Mouse (Mus musculus): ENCODE results near the gene Rrn3.
"Not testable (repeated sequence)": the region's sequence is repeated elsewhere in the genome, so short reads cannot be mapped to it uniquely, and the experiment has no call there.

The Rrn3 gene

DNA sequence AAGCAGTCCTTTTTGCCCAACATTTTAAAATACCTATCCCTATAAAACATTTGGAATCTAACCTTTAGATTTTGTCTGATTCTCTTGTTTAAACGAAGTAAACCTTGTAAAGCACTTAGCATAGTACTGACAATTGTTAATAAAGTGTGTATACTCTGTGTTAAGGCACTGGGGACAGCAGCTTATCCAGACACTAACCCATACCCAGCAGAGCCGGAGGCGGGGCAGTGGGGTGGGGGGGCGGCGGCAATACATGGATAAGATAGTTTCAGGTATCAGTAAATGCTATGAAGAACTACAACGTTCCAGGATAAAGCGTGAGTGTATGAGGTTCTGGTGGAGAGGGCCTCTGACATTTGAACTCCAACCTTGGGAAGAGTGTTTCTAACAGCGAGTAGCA is 708 bp downstream of the Rrn3 start:
- DNase-seq (ENCODE audit: extremely low read depth, low read depth), result no peak

DNA sequence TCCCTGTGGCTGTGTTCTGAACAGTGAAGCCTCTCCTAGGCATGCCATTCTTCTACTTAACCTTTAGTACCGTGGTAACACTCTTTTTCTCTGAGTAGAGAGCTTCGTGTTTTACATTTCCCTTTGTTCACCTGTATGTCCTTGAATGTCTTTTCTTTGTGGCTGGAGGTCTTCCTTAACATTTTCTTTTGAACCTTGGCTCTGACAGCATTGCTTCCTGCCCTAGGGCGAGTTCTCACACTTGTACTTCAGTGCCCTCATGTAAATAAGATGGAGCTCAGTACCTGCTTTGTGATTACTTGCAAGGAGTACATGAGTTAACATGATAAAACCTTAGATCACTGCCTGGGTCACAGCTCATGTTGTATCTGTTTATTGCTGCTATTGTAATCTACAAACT is 5.4 kb downstream of the Rrn3 start:
- no peak for DNase-seq (ENCODE audit: extremely low read depth, low read depth)

DNA sequence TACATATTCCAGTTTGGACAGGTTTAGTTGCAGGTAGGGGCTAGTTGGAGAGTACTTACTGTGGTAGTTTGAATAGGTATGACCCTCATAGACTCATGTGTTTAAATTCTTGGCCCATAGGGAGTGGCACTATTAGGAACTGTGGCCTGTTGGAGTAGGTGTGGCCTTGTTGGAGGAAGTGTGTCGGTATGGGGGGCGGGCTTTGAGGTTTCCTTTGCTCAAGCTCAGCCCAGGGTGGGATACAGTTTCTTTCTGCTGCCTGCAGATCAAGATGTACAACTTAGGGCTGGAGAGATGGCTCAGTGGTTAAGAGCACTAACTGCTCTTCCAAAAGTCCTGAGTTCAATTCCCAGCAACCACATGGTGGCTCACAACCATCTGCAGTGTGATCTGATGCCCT is 12.9 kb downstream of the Rrn3 start:
- not testable (repeated sequence) for DNase-seq (ENCODE audit: extremely low read depth, low read depth)

DNA sequence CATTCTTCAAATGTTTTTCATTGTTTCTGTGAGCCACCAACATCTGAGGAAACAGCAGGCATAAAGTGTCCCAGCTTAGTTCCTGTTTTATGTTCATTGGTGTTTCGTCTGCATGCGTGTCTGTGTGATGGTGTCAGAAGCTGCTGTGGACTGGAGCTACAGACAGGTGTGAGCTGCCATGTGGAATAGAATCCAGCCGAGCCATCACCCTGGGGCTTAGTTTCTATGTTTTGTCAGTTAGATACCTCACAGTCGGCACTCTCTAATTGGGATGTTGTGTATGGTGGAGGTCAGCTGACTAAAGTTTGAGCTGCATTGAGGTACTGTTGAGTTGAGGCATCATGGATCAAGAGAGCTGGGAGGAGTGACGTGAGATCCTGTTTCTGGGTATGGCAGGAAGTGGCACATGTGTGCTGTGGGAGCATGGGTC is 16.3 kb downstream of the Rrn3 start:
- no peak for DNase-seq (ENCODE audit: extremely low read depth, low read depth)

DNA sequence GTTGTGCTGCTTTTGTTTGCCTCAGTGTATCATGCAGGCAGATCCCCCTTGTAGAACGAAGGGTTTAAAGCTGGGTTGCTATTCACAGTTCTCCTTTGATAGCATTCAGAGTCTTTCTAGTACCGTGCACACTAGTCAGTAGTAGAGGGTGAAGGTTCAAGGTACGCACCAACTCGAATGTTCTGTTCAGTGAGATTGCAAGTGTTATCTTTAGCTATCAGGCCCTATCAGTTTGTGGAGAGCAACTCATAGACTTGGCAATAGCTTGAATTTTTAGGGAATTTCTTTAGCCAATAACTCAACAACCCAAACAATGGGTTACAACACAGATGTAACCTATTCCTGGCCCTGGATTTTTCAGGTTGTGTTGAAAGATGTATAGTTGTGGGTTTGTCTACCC is 20.7 kb downstream of the Rrn3 start:
- no peak for DNase-seq (ENCODE audit: extremely low read depth, low read depth)

DNA sequence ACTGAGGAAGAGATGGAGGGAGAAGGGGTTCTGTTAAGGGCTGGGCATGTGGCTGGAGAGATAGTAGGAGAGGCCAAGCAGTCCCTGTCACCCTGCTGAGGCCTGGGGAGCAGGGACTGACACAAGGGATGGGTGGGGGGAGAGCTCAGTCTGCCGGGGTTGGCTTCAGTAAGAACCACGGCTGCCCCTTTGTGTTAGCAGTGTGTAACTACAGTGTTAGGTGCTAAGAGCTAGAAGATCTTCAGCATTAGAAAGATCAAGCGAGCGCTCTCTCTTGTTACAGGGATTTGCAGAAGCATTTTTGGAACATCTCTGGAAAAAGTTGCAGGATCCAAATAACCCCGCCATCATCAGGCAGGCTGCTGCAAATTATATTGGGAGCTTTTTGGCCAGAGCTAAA is 24.2 kb downstream of the Rrn3 start:
- no peak for DNase-seq (ENCODE audit: extremely low read depth, low read depth)

DNA sequence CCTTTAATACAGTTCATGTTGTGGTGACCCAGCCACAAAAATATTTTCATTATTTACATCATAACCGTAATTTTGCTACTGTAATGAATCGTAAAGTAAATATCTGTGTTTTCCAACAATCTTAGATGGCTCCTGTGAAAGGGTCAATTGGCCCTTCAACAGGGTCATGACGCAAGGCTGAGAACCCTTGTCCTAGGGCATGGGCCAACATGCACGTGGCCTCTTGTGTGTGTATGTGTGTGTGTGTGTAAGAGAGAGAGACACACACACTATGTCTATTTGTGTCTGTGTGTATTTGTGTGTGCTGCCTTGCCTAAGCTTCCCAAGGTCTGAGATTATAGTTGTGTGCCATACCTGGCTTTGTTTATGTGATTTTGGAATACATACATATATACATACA is 27.1 kb downstream of the Rrn3 start:
- no peak for DNase-seq (ENCODE audit: extremely low read depth, low read depth)

DNA sequence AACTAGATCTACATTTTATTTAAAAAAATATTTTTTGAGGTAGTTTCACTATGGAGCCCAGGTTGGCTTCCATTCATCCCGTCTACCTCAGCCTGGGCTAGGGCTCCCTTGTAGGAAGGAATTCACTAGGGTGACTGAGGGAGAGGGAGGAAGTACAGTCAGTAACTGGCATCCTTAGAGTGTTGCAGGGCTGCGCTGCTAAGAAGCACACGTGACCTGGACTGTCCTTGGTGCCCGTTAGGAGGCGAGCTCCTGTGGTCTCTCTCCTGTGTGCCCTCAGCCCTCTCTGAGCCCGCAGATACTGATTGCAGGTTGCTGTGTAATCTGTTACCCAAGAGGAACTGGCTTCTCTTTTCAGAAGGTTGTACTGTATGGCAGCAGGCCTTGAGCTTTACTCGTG is 27.9 kb downstream of the Rrn3 start:
- no peak for DNase-seq (ENCODE audit: extremely low read depth, low read depth)

DNA sequence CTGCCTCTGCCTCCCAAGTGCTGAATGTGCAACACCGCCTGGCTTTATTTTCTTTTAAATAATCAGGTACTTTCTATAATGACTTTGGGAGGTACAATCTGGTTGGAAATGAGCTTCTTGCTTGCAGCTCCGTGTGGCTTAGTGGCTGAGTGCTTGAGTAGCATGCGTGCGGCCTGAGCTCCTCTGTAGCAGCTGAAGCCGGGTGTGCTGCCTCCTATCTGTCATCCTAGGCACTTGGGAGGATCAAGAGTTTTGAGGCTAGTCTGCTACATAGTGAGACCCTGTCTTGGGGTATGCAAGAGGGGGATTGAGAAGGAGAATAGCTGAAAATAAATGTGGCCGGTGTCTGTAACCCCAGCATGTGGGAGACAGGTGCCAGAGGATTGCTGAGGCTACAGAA is 31.6 kb downstream of the Rrn3 start:
- DNase-seq (ENCODE audit: extremely low read depth, low read depth), result no peak

DNA sequence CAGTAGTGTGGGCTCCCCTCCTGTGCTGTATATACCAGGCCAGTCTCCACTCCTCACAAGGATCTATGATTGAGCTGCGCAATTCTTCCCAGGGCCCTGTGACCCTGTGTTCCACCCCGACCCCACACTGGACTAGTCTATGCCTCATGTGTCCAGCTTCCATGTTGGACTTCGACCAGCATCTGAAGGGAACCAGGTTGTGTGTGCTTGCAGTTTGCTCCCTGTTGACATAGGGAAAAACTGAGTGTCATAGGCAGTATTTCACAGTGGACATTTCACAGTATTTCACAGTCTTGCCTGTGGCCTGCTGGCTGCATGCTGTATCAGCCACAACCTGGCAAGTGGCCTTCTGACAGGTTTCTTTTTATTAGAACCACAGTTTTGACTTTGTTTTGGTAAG is 32.7 kb downstream of the Rrn3 start:
- DNase-seq (ENCODE audit: extremely low read depth, low read depth), result no peak

DNA sequence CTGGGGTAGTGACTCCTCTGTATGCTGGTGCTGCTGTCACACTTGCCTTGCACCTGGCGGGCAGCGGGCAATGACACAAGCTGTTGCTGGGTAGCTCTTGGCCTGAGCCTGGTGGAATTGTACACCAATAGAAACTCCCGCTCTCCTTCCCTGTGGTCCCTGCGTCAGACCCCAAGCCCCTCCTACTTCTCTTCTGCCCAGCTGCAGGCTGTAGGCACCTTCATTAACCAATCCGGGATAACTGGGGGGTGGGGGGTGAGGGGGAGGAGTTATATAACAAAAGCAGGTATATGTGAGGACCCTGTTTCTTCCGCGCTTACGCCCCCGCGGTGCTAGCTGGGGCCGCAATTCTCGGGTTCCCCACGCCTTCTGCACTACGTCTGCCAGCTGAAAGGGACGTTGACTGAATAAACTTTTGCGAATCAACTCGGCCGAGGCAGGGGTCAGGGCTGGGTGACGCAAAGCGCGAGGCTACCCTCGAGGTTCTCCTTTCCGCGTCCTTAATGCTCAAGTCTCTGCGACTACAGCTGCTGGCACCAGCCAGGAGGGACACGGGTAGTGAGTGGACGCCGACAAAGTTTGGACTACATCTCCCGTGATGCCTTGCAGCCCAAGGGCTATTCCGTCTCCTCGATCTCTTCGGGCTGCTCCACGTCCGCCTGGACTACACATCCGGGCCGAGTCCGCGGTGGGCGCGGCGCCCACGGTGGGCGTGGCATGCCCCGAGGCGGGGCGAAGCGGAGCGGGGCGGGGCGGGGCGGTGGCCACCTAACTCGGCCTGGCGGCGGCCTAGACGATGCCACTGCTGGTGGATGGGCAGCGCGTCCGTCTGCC is 38.3 kb downstream of the Rrn3 start, which contains the start of gene Ntan1:
TSS of gene Ntan1 (plus strand) at position 286 of the 834 bp plus-strand sequence.
- peak; percentile 89 for DNase-seq (ENCODE audit: extremely low read depth, low read depth)

DNA sequence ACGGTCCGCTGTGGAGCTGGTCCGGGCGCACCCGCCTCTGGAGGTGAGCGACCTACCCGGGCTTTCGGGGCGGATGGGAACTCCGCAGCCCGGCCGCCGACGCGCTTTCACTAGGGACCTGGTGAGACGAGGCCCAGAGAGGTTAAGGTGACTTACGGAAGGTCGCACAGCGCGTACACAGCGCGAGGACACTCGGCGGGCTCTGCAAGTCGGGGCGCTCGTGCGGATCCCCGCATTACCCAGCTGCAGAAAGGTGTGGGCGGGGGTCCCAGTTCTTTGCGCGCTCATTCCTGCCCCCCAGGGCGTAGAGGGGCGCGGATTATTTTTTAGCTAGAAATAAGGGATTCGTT is 38.9 kb downstream of the Rrn3 start:
- peak; percentile 32 for DNase-seq (ENCODE audit: extremely low read depth, low read depth)

DNA sequence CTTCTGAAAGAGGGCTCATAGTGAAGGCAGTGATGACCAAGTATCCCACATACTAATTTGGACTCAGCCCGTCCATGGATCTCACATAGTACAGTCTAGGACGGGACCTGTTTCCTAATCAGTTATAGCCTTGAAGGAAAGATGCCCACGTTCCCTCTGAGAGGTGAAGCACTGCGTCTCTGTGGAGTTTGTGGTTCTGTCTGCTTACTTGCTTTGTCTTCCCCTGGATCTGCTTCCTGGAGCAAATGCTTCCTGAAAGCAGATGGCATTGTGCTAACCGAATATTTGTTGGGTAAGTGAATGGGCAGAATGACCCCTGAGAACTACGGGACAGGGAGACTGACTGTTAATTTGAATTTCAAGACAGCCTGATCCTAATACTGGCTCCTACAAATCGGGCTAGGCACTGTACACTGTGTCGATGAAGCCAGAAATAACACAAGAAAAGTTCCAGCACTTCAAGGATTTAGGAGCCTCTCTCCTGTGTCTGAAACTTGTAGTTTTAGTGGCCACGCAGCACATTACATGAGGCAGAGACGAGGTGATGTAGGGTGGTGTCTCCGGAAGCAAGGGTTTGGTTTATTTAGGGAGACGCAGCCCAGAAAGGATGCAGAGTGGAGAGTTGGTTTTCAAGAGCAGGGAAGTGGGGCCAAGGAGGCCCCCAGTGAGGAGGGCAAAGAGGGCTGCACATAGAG is 39.4 kb downstream of the Rrn3 start:
- DNase-seq (ENCODE audit: extremely low read depth, low read depth), result peak; percentile 16

DNA sequence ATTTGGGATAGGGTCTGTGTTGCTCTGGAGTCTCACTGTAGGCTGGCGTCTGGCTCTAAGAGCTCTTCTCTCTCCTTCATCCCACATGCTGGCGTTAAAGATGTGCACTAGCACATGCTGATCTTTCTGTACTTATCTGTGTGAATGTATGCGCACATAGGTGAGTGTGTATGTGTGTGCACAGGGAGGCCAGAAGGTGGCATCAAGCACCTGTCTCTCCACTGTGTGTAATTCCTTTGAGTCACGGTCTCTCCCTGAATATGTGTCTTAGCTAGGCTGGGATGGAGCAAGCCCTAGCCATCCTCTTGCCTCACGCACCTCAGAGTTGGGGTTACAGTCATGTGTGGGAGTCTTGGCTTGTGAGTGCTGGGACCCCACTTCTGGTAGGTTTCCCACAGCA is 40.3 kb downstream of the Rrn3 start:
- no peak for DNase-seq (ENCODE audit: extremely low read depth, low read depth)

DNA sequence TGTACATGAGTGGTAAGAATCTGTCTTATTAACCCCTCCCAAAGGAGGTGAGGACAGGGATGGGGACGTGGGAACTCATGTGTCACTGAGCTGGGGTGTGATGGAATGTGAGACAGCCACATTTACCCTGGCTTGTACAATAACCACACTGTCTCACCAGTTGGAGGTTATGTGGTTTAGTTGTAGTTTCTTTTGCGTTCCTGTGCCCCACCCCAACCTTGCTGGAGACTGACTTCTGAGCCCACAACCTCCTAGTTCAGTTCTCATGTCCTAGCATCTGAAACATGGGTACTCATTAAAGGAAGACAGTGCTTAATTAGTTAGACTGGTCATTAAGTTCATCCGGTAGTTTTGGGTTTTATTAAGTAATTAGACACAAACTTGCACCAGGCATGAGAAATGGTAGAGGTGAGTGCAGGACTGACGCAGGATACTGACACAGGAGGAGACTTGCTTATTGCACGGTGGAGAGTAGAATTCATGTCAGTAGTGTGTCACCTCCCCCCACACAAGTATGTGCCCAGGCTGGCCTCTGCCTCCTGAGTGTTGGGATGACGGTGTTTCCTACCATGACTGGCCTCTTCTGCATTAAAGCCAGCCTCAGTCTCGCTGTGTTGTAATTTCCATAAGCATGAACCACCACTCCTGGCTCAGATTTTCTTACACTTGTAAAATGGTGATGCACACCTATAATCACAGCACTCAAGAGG is 45.4 kb downstream of the Rrn3 start:
- no peak for DNase-seq (ENCODE audit: extremely low read depth, low read depth)

DNA sequence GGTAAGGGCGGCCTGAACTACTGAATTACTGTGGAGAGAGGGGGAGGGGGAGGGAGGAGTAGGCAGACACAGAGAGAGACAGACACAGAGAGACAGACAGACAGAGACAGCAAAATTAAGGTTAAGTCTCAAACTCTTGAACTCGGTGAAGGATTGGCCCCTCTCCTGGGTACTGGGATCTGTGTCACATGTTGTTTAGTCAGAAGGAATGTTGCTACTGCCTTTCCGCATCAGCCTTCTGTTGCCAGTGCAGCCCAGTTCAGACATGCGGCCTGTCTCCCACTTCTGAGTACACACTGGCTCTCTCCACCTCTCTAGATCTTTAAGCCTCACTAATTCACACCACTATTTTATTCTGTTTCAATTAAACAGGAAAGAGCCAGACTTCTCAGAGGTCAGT is 46.0 kb downstream of the Rrn3 start:
- no peak for DNase-seq (ENCODE audit: extremely low read depth, low read depth)

DNA sequence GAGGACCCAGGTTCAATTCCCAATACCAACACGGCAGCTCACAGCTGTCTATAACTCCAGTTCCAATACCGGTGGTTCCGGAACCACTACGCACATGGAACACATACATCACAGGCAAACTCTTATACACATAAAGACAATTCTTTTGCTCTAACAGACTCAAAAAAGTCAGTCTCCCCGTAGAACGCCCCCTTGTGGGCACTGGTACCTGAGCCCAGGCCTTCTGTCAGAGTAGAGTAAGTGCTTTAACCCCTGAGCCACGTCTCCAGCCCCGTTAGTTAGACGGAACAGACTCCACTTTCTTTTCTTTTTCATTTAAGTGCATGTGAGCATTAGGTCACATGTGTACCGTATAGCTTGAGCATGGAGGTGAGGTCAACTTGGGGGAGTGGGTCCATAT is 49.9 kb downstream of the Rrn3 start:
- no peak for DNase-seq (ENCODE audit: extremely low read depth, low read depth)

DNA sequence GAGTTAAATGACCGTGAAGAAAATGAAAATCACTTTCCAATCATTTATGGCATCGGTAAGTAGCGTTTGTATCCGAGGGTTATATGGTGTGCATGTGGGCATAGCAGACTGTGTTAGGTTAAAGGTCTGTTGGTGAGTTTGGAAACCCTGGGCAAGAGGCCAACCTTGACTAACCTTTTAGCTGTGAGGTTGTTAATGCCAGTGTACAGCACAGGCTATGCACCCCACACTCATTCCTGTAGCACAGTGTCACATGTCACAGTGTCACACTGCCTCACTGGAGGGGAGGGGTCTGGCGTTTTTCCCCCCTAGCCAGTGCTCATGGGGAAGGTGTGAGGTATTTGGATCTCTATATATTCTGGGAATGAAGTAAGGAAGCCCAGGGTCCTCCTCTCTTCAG is 51.1 kb downstream of the Rrn3 start:
- DNase-seq (ENCODE audit: extremely low read depth, low read depth), result no peak

DNA sequence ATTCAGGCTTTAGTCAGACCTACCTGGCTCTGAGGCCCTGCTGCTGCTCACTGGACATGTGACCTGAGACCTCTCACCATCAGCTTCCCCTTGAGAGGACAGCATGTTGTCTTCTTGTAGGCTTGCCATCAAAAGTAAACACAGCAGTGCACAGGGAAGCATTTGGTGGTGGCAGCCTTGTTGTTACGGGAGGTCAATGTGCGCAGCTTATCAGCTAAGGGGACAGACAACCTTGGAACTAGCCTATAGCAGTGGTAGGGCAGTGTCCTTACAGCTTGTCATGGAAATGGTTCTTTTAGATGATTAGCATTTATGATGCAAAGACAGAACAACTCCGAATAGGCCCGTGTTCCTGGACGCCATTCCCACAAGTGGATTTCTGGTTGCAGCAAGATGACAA is 53.9 kb downstream of the Rrn3 start:
- no peak for DNase-seq (ENCODE audit: extremely low read depth, low read depth)

DNA sequence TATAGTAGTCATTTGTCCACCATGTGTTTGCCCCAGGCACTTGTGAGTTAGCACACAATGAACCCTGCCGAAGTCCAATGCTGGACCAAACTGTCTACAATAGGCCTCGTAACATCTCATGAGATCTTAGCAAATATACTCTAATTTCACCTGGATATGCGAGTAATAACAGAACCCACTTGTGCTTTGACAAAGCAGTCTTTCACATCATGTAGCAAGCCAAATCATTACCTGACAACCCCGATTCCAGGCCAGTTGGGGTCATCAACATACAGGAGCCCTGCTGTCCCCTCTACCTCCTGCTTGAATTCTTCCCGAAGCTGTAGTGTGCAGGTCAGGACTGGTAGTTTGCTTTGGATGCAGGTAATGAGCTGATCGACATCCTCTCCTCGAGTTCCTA is 59.5 kb downstream of the Rrn3 start:
- DNase-seq (ENCODE audit: extremely low read depth, low read depth), result no peak

DNA sequence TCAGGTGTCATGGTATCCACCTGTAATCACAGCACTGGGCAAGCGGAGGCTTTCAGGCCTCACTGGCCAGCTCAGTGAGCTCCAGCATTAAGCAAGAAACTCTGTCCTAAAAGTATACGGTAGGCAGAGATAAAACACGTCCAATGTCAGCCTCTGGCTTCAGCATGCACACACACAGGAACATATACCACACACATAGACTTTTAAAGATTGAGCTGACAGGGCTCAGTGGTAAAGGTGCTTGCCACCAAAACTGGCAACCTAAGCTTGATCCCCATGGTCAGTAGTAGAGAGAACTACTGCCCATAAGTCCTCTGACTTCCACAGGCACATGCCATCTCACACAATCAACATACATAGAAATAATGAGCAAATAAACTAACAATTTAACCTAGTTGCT is 60.4 kb downstream of the Rrn3 start:
- no peak for DNase-seq (ENCODE audit: extremely low read depth, low read depth)

DNA sequence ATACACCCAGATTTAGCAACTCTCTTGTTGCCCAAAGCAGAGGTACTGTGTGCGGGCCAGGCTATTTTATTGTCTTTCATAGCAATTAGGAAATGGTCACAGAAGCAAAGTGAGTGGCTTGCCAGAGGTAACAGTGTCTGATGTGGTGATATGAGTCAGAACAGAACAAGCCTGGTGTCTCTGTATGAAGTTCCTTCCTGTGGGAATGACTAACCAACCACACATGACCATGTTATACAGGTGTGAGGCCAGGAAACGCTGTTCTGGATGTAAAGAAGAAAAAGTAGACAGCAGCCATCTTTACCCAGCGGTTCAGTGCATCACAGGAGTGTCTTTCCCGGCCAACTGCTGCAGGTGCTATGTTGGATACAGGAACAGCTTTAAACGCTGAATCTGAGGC is 64.5 kb downstream of the Rrn3 start:
- DNase-seq (ENCODE audit: extremely low read depth, low read depth), result no peak
